Mouse (Mus musculus): Measurements from ENCODE around the gene Necap2. TPM values are rescaled to one million over a fixed set of nuclear protein-coding genes. Genes with fewer than 3 reads are reported as not detected.

The Necap2 gene
- polyA plus RNA-seq (2016; fragmentation: Nextera tagmentation; extraction: Ambion mirVana), result 87.1 and 87.7 TPM in 2 replicates

GRCm38 (mm10) chr4:141077681-141078509, at the start of gene Necap2:
Necap2 (minus strand) TSS chr4:141078357.
- H3K4me3 ChIP-seq (replicated peaks), result peak within 1 kb of the TSS; percentile 92
- WGBS, result under 1% methylated on average over 67 of the region's 67 CpGs
- ATAC-seq (ENCODE audit: insufficient number of reproducible peaks, insufficient read depth, low FRiP score, low TSS enrichment, low read depth), result peak; percentile 85

DNA sequence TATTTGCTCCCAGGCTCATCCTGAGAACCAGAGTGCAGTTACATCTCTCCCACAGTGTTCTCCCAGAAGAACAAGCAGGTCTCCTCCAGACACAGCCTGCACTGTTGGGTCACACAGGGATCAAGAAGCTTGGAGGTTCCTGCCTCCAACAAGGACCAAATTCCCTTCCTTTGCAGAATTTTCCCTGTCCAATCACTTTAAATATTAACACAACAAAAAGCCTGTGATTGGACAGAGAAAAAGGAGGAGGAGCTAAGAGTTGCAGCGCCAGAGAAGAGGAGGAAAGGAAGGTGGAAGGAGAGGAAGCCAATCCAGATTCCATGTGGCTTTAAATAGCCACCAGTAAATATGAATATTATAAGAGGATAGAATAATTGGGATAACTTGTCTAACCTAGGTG, 44.9 kb upstream of the Necap2 start:
- no peak for ATAC-seq (ENCODE audit: insufficient number of reproducible peaks, insufficient read depth, low FRiP score, low TSS enrichment, low read depth)
- H3K27ac ChIP-seq, result no peak overlapping the region

More at GRCm38 (mm10) chr4:141077681-141078509, at the start of gene Necap2:
- H3K36me3 ChIP-seq, result peaks cover 31% of the 10 kb centered on the region
- no peaks in the 10 kb centered on the region for H3K27me3 ChIP-seq
- H3K27ac ChIP-seq, result 0 out of 2 replicates have a peak within 1 kb of the TSS, but pooled peaks have one; percentile 56
- peak within 1 kb of the TSS; percentile 96 for H3K4me2 ChIP-seq
- H3K4me1 ChIP-seq (replicated peaks), result peaks cover 10% of the 10 kb centered on the region
- peak within 1 kb of the TSS; percentile 90 for H3K9ac ChIP-seq (replicated peaks)
- peaks cover 3% of the 10 kb centered on the region; the same call in 1 of the 2 replicates for H3K9me3 ChIP-seq

DNA sequence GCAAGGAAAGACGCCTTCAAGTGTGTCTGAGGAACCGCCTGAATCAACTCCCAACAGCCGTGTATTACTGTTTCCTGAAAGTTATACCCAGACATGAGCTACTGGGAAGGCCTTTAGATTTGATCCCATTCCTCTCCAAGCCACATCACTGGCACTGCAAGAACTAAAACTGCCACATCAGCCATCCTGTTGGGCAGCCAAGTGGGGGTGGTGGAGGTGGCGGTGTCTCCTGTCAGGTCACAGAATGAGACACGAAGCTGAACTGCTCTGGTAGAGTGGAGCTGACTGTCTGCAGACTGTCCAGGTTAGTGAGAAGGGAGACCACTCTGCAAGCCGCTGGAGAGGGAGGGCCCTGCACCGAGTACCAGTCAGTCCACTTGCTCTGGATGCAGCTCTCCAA, 44.5 kb upstream of the Necap2 start:
- H3K27ac ChIP-seq, result no peak overlapping the region
- peaks cover 25% of the 10 kb centered on the region for H3K36me3 ChIP-seq
- no peak for ATAC-seq (ENCODE audit: insufficient number of reproducible peaks, insufficient read depth, low FRiP score, low TSS enrichment, low read depth)
- H3K9ac ChIP-seq (replicated peaks), result no peak overlapping the region
- H3K4me3 ChIP-seq (replicated peaks), result no peak overlapping the region
- peaks cover 4% of the 10 kb centered on the region; the same call in 1 of the 2 replicates for H3K4me1 ChIP-seq (replicated peaks)
- no peak overlapping the region for H3K4me2 ChIP-seq
- no peaks in the 10 kb centered on the region for H3K27me3 ChIP-seq
- WGBS, result 83% methylated on average over 7 of the region's 7 CpGs
- no peaks in the 10 kb centered on the region for H3K9me3 ChIP-seq

More for the DNA sequence above, 44.9 kb upstream of the Necap2 start:
- Histone ChIP-seq H3K4me3 (replicated peaks) (no peak overlapping the region), H3K27me3 (no peaks in the 10 kb centered on the region), H3K4me1 (replicated peaks) (peaks cover 4% of the 10 kb centered on the region; the same call in 1 of the 2 replicates), H3K36me3 (peaks cover 21% of the 10 kb centered on the region), H3K9me3 (no peaks in the 10 kb centered on the region), H3K9ac (replicated peaks) (no peak overlapping the region), H3K4me2 (no peak overlapping the region)
- WGBS, result 30% methylated on average over 1 of the region's 1 CpGs

DNA sequence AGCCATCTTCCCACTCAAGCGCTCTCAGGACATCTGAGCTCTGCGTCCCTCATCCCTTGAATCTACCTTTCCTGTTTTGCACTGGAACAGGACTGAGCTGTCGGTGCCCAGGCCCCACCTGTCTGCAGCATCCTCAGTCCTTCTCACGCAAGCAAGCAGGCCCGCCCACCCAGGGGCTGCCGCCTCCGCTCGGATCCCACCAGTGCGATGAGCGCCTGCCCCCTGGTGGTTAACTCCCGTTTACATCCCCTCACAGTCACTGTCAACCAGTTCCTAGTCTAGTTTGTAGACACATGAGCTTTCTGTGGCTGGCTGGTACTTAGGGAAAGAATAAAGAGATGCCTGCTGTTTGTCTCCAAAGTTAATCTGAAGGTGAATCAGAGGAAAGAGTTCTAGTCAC, 42.5 kb upstream of the Necap2 start:
- no peak for ATAC-seq (ENCODE audit: insufficient number of reproducible peaks, insufficient read depth, low FRiP score, low TSS enrichment, low read depth)
- Histone ChIP-seq H3K27me3 (no peaks in the 10 kb centered on the region), H3K9ac (replicated peaks) (no peak overlapping the region), H3K4me3 (replicated peaks) (no peak overlapping the region), H3K9me3 (no peaks in the 10 kb centered on the region), H3K27ac (no peak overlapping the region), H3K36me3 (peaks cover 42% of the 10 kb centered on the region), H3K4me1 (replicated peaks) (peaks cover 4% of the 10 kb centered on the region; the same call in 1 of the 2 replicates), H3K4me2 (no peak overlapping the region)
- 31% methylated on average over 11 of the region's 11 CpGs for WGBS

DNA sequence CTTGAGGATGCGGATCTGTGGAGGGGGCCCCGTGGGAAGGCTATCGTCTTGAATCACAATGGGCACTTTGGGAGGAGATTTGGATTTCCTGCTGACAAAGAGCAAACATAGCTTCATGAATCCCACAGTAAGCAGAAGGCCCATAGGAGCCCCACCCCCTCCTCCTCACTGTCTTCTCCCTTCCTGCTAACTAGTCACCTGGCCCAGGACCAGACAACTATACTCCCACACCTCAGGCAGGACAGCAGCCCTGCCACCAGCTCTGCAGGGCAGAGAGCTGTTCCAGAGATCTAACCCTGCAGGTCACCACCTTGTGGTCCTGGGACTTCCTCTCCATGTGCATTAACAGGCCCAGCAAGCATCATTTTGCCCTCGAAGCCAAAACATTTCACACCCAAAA, 40.5 kb upstream of the Necap2 start:
- no peak overlapping the region for H3K4me2 ChIP-seq
- no peak for ATAC-seq (ENCODE audit: insufficient number of reproducible peaks, insufficient read depth, low FRiP score, low TSS enrichment, low read depth)
- no peak overlapping the region for H3K4me3 ChIP-seq (replicated peaks)
- H3K27me3 ChIP-seq, result no peaks in the 10 kb centered on the region
- H3K27ac ChIP-seq, result no peak overlapping the region
- peaks cover 61% of the 10 kb centered on the region for H3K36me3 ChIP-seq
- no peak overlapping the region for H3K9ac ChIP-seq (replicated peaks)
- no peaks in the 10 kb centered on the region for H3K9me3 ChIP-seq
- H3K4me1 ChIP-seq (replicated peaks), result peaks cover 5% of the 10 kb centered on the region; the same call in 1 of the 2 replicates
- 89% methylated on average over 4 of the region's 4 CpGs for WGBS

GRCm38 (mm10) chr4:141115398-141115797, 37.2 kb upstream of the Necap2 start:
- WGBS, result 83% methylated on average over 8 of the region's 8 CpGs
- ATAC-seq (ENCODE audit: insufficient number of reproducible peaks, insufficient read depth, low FRiP score, low TSS enrichment, low read depth), result no peak

DNA sequence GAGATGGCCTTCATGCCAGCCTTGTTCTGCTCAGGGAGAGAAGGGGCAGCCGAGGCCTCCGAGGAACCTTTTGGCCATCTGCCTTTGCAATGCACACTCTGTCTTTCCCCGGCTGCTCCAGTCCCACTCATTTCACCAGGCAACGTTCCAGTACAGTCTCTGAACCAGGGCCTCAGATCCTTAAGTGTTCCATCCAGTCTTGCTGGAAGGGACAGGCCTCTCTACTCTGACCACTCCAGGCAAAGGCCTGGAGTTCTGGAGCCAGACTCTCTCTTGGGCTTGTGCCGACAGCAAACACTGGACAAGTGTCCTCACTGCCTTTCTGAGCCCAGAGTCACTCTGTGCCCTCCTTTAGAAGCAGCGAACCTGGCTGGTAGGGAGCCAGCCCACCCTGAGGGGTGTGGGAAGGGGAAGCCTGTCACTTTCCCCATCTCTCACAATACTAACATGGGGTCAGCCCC, 36.4 kb upstream of the Necap2 start:
- peaks cover 92% of the 10 kb centered on the region for H3K36me3 ChIP-seq
- H3K27ac ChIP-seq, result no peak overlapping the region
- H3K9me3 ChIP-seq, result peaks cover 10% of the 10 kb centered on the region; the same call in 1 of the 2 replicates

More at GRCm38 (mm10) chr4:141115398-141115797, 37.2 kb upstream of the Necap2 start:
- no peak overlapping the region for H3K9ac ChIP-seq (replicated peaks)
- H3K27me3 ChIP-seq, result no peaks in the 10 kb centered on the region
- peaks cover 3% of the 10 kb centered on the region; the same call in 1 of the 2 replicates for H3K4me1 ChIP-seq (replicated peaks)
- H3K27ac ChIP-seq, result no peak overlapping the region
- peaks cover 89% of the 10 kb centered on the region for H3K36me3 ChIP-seq
- no peak overlapping the region for H3K4me2 ChIP-seq
- H3K4me3 ChIP-seq (replicated peaks), result no peak overlapping the region
- H3K9me3 ChIP-seq, result peaks cover 7% of the 10 kb centered on the region; the same call in 1 of the 2 replicates

DNA sequence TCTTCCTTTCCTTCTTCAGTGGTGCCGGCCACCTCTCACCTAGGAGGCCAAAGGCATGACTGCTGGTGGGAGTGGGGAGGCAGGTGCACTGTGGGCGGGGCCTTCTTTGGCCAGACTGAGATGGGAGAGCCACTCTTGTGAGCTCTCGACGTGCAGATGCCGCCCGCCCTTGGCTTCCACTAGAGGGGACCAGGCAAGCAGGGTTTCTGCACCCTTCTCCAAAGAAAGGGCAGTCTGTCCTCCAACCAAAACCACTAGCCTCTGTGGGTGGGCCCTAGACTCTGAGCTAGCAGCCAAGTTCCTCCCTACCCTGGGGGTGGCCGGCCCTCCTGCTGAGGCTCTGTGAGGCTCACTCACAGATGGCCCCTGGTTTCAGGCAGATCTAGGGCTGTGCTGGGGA, 35.7 kb upstream of the Necap2 start:
- no peaks in the 10 kb centered on the region for H3K27me3 ChIP-seq
- peaks cover 10% of the 10 kb centered on the region; the same call in 1 of the 2 replicates for H3K9me3 ChIP-seq
- no peak overlapping the region for H3K4me3 ChIP-seq (replicated peaks)
- no peak overlapping the region for H3K27ac ChIP-seq
- 78% methylated on average over 7 of the region's 7 CpGs for WGBS
- H3K4me1 ChIP-seq (replicated peaks), result peaks cover 3% of the 10 kb centered on the region; the same call in 1 of the 2 replicates
- no peak overlapping the region for H3K4me2 ChIP-seq
- H3K9ac ChIP-seq (replicated peaks), result no peak overlapping the region
- no peak for ATAC-seq (ENCODE audit: insufficient number of reproducible peaks, insufficient read depth, low FRiP score, low TSS enrichment, low read depth)
- H3K36me3 ChIP-seq, result peaks cover 85% of the 10 kb centered on the region

More for the DNA sequence above, 36.4 kb upstream of the Necap2 start:
- Histone ChIP-seq H3K4me1 (replicated peaks) (peaks cover 3% of the 10 kb centered on the region; the same call in 1 of the 2 replicates), H3K4me3 (replicated peaks) (no peak overlapping the region), H3K27me3 (no peaks in the 10 kb centered on the region), H3K9ac (replicated peaks) (no peak overlapping the region), H3K4me2 (no peak overlapping the region)
- WGBS, result 91% methylated on average over 6 of the region's 6 CpGs
- ATAC-seq (ENCODE audit: insufficient number of reproducible peaks, insufficient read depth, low FRiP score, low TSS enrichment, low read depth), result no peak

- Histone ChIP-seq H3K4me2 (no peak overlapping the region), H3K9me3 (peaks cover 10% of the 10 kb centered on the region; the same call in 1 of the 2 replicates), H3K27me3 (no peaks in the 10 kb centered on the region), H3K36me3 (peaks cover 32% of the 10 kb centered on the region), H3K4me3 (replicated peaks) (no peak overlapping the region), H3K9ac (replicated peaks) (no peak overlapping the region), H3K4me1 (replicated peaks) (0 out of 2 replicates have a peak, but pooled peaks cover 3% of the 10 kb centered on the region), H3K27ac (peak overlapping the region; percentile 41; the same call in 1 of the 2 replicates)
- WGBS, result 53% methylated on average over 10 of the region's 10 CpGs
- no peak for ATAC-seq (ENCODE audit: insufficient number of reproducible peaks, insufficient read depth, low FRiP score, low TSS enrichment, low read depth)
Observed at GRCm38 (mm10) chr4:141108196-141108732, 30.1 kb upstream of the Necap2 start.

- no peaks in the 10 kb centered on the region; the same call in 1 of the 2 replicates for H3K27me3 ChIP-seq
- H3K4me3 ChIP-seq (replicated peaks), result no peak overlapping the region
- peaks cover 16% of the 10 kb centered on the region for H3K36me3 ChIP-seq
- no peak overlapping the region for H3K9ac ChIP-seq (replicated peaks)
- 76% methylated on average over 16 of the region's 16 CpGs for WGBS
- H3K4me2 ChIP-seq, result no peak overlapping the region
- H3K27ac ChIP-seq, result 0 out of 2 replicates have a peak overlapping the region, but pooled peaks have one; percentile 20
- no peak; the same call in 1 of the 2 replicates for ATAC-seq (ENCODE audit: insufficient number of reproducible peaks, insufficient read depth, low FRiP score, low TSS enrichment, low read depth)
- 0 out of 2 replicates have a peak, but pooled peaks cover 3% of the 10 kb centered on the region for H3K4me1 ChIP-seq (replicated peaks)
- H3K9me3 ChIP-seq, result peaks cover 10% of the 10 kb centered on the region; the same call in 1 of the 2 replicates
Observed at GRCm38 (mm10) chr4:141106526-141107183, 28.5 kb upstream of the Necap2 start.

Measured in limb, embryonic 12.5 days (tissue).